ENCODE assay signal across 8 mouse cellular contexts in genomic region chr2:32757056-32757845, GRCm38 (mm10). TPM values are rescaled to one million over a fixed set of nuclear protein-coding genes. Genes with fewer than 3 reads are reported as not detected.
A peak's percentile ranks its signal among the peaks of the same experiment; 100 is the strongest.
DNase-seq lines count a peak whose midpoint lies in the region; ATAC-seq and TF ChIP-seq lines count a peak whose summit lies in the region.

TSS of gene Tor2a (plus strand) at chr2:32757234.

- peak; percentile 80 for TF ChIP-seq CTCF in lung, adult 2 months (IDR thresholded peaks at IDR 0.05; ENCODE audit: insufficient read depth, low read length)

- H3K9ac ChIP-seq in ES-E14 (ENCODE audit: insufficient read depth, low read depth, low read length, poor library complexity, severe bottlenecking): peak within 1 kb of the TSS; percentile 86
- H3K9ac ChIP-seq in forebrain, embryonic 15.5 days (replicated peaks): peak within 1 kb of the TSS; percentile 95

- no peak within 1 kb of the TSS for H3K27ac ChIP-seq in ES-E14 (ENCODE audit: insufficient read depth, low read depth, low read length, poor library complexity, severe bottlenecking)
- H3K27ac ChIP-seq in forebrain, embryonic 15.5 days (replicated peaks): peak within 1 kb of the TSS; percentile 92

- in situ Hi-C loops in ES-E14 (cut with MboI; ENCODE audit: low sequenced_read_pairs in 2 of 2, unreplicated experiment in 2 of 2): no loop called here

- peak; percentile 95 for DNase-seq in ES-E14 (ENCODE audit: low read depth, low spot score)
- DNase-seq in cerebellum, adult 11-12 months: peak; percentile 97
- DNase-seq in heart, postnatal 25 days (ENCODE audit: low spot score): peak; percentile 95
- DNase-seq in layer of hippocampus, adult 18-20 months (ENCODE audit: low spot score in 2 of 2): peak; percentile 96 to 98
- DNase-seq in lung, adult 2 months: peak; percentile 95
- DNase-seq in thymus, adult 18-20 months: peak; percentile 98

- peak within 1 kb of the TSS; percentile 60 for H3K4me2 ChIP-seq in forebrain, embryonic 15.5 days (replicated peaks)

- peaks cover 11% of the 10 kb centered on the region for H3K36me3 ChIP-seq in ES-E14 (ENCODE audit: control insufficient read depth, insufficient read depth, low read length, poor library complexity, severe bottlenecking)
- peaks cover 37% of the 10 kb centered on the region for H3K36me3 ChIP-seq in forebrain, embryonic 15.5 days

- H3K4me1 ChIP-seq in ES-E14 (ENCODE audit: control insufficient read depth in 2 of 2, insufficient read depth in 2 of 2, low read length in 2 of 2, poor library complexity in 1 of 2): peaks cover 0 to 2% of the 10 kb centered on the region in 2 experiments; a peak in 1 of 4 replicates
- peaks cover 24% of the 10 kb centered on the region for H3K4me1 ChIP-seq in forebrain, embryonic 15.5 days
- H3K4me1 ChIP-seq in lung, adult 2 months (ENCODE audit: control insufficient read depth, insufficient read depth, low read length): no peaks in the 10 kb centered on the region

- WGBS in forebrain, embryonic 15.5 days: under 1% methylated on average over 63 of the region's 66 CpGs
- WGBS in lung, adult 2 months: under 1% methylated on average over 66 of the region's 66 CpGs

- no peaks in the 10 kb centered on the region for H3K9me3 ChIP-seq in ES-E14 (ENCODE audit: control insufficient read depth, insufficient read depth, low read depth, low read length)
- H3K9me3 ChIP-seq in forebrain, embryonic 15.5 days: no peaks in the 10 kb centered on the region

- H3K27me3 ChIP-seq in forebrain, embryonic 15.5 days: no peaks in the 10 kb centered on the region

- peak; percentile 52; the same call in 1 of the 2 replicates for TF ChIP-seq POLR2A in lung, adult 2 months (IDR thresholded peaks at IDR 0.05; ENCODE audit: borderline replicate concordance, extremely low read depth, low read depth, low read length)

- peak within 1 kb of the TSS; percentile 76 to 81 for H3K4me3 ChIP-seq in ES-E14 (ENCODE audit: insufficient read depth in 1 of 2, low read depth in 1 of 2, low read length in 2 of 2, poor library complexity in 1 of 2, severe bottlenecking in 1 of 2)
- H3K4me3 ChIP-seq in forebrain, embryonic 15.5 days: peak within 1 kb of the TSS; percentile 86
- H3K4me3 ChIP-seq in lung, adult 2 months (replicated peaks; ENCODE audit: extremely low read depth, low read depth, low read length): peak within 1 kb of the TSS; percentile 58

- peak; percentile 94 for ATAC-seq in forebrain, embryonic 15.5 days (replicated peaks)
- peak; percentile 96 for ATAC-seq in neutrophil, adult 5-6 weeks (ENCODE audit: extremely low read depth, insufficient number of reproducible peaks, low FRiP score, poor library complexity, severe bottlenecking)

- intact Hi-C loops in heart, postnatal 25 days (cut with DNase I): loop anchor here (1.0 kb wide), 1 partner anchor 43 kb away; no protein-coding TSS in a partner anchor

TF ChIP-seq in ES-E14, 5 proteins besides CTCF, POLR2A, EP300 and RAD21:
- 0 out of 2 replicates have a peak, but pooled peaks have one; percentile 3 for TF ChIP-seq ZC3H11A (IDR thresholded peaks at IDR 0.05; ENCODE audit: borderline replicate concordance, low read depth, low read length)
- TF ChIP-seq MAFK (IDR thresholded peaks at IDR 0.05; ENCODE audit: insufficient read depth, low read depth, low read length): no peak
- TF ChIP-seq HCFC1 (IDR thresholded peaks at IDR 0.05; ENCODE audit: borderline replicate concordance, insufficient read depth, low read length): peak; percentile 96
TF ChIP-seq in ES-E14: peak in this region for 2.

RNA-seq across cellular contexts. Expression of gene Tor2a, which starts in this region (rescaled TPM):
- total RNA-seq in ES-E14 (2012; rRNA removed): 75.9 and 124 TPM in 2 replicates
- 63.2 and 66.3 TPM in 2 replicates for polyA plus RNA-seq in forebrain, embryonic 15.5 days (2015; fragmentation: Nextera tagmentation; extraction: Ambion mirVana)
- total RNA-seq in heart, postnatal 25 days (2021): 1 to 10 TPM; 8.1 to 8.3 TPM
- 10 to 100 TPM; 30.2 to 32.1 TPM for total RNA-seq in layer of hippocampus, adult 18-20 months (2021)
- polyA plus RNA-seq in lung, adult 2 months (2012; rRNA removed): 65.3 and 67.8 TPM in 2 replicates
- 28.0 and 31.1 TPM in 2 replicates for total RNA-seq in neutrophil, adult 5-6 weeks (2017)
